Mouse (Mus musculus): ENCODE data around the gene 0610010K14Rik.

0610010K14Rik gene

GRCm38 (mm10) chr11:70237457-70238167 lies at the start of gene 0610010K14Rik:
Gene 0610010K14Rik (minus strand): TSS chr11:70237914.
- DNase-seq (ENCODE audit: inconsistent age in 2 of 2, low spot score in 1 of 2), result peak; percentile 99

GRCm38 (mm10) chr11:70285686-70286085 lies 48.0 kb upstream of the 0610010K14Rik start:
- DNase-seq (ENCODE audit: inconsistent age in 2 of 2, low spot score in 1 of 2), result no peak

- no peak for DNase-seq (ENCODE audit: inconsistent age in 2 of 2, low spot score in 1 of 2)
Measured at GRCm38 (mm10) chr11:70284757-70285156, 47.0 kb upstream of the 0610010K14Rik start.

GRCm38 (mm10) chr11:70283666-70284065 lies 46.0 kb upstream of the 0610010K14Rik start:
- DNase-seq (ENCODE audit: inconsistent age in 2 of 2, low spot score in 1 of 2), result no peak

- DNase-seq (ENCODE audit: inconsistent age in 2 of 2, low spot score in 1 of 2), result peak in 1 of 2 experiments; percentile 29
Measured at GRCm38 (mm10) chr11:70280441-70280840, 42.7 kb upstream of the 0610010K14Rik start.

GRCm38 (mm10) chr11:70278961-70279360 lies 41.2 kb upstream of the 0610010K14Rik start:
- no peak for DNase-seq (ENCODE audit: inconsistent age in 2 of 2, low spot score in 1 of 2)

- no peak for DNase-seq (ENCODE audit: inconsistent age in 2 of 2, low spot score in 1 of 2)
Measured at GRCm38 (mm10) chr11:70271641-70272040, 33.9 kb upstream of the 0610010K14Rik start.

- no peak for DNase-seq (ENCODE audit: inconsistent age in 2 of 2, low spot score in 1 of 2)
Measured at GRCm38 (mm10) chr11:70266405-70266804, 28.7 kb upstream of the 0610010K14Rik start.

- no peak for DNase-seq (ENCODE audit: inconsistent age in 2 of 2, low spot score in 1 of 2)
Measured at GRCm38 (mm10) chr11:70265819-70266218, 28.1 kb upstream of the 0610010K14Rik start.

- no peak for DNase-seq (ENCODE audit: inconsistent age in 2 of 2, low spot score in 1 of 2)
Measured at GRCm38 (mm10) chr11:70265252-70265651, 27.5 kb upstream of the 0610010K14Rik start.

- DNase-seq (ENCODE audit: inconsistent age in 2 of 2, low spot score in 1 of 2), result no peak
Measured at GRCm38 (mm10) chr11:70259035-70259434, 21.3 kb upstream of the 0610010K14Rik start.

GRCm38 (mm10) chr11:70254931-70255531 lies 17.3 kb upstream of the 0610010K14Rik start, which contains the start of gene Alox12:
Gene Alox12 (minus strand): TSS chr11:70255353.
- DNase-seq (ENCODE audit: inconsistent age in 2 of 2, low spot score in 1 of 2), result peak; percentile 66 to 89

GRCm38 (mm10) chr11:70254337-70254736 lies 16.6 kb upstream of the 0610010K14Rik start:
- DNase-seq (ENCODE audit: inconsistent age in 2 of 2, low spot score in 1 of 2), result no peak

GRCm38 (mm10) chr11:70251853-70252252 lies 14.1 kb upstream of the 0610010K14Rik start:
- peak in 1 of 2 experiments; percentile 48 for DNase-seq (ENCODE audit: inconsistent age in 2 of 2, low spot score in 1 of 2)

GRCm38 (mm10) chr11:70250150-70250549 lies 12.4 kb upstream of the 0610010K14Rik start:
- no peak for DNase-seq (ENCODE audit: inconsistent age in 2 of 2, low spot score in 1 of 2)

- DNase-seq (ENCODE audit: inconsistent age in 2 of 2, low spot score in 1 of 2), result peak; percentile 63 to 92
Measured at GRCm38 (mm10) chr11:70247136-70247845, 9.6 kb upstream of the 0610010K14Rik start.

GRCm38 (mm10) chr11:70242591-70242990 lies 4.9 kb upstream of the 0610010K14Rik start:
- DNase-seq (ENCODE audit: inconsistent age in 2 of 2, low spot score in 1 of 2), result peak in 1 of 2 experiments; percentile 9

- DNase-seq (ENCODE audit: inconsistent age in 2 of 2, low spot score in 1 of 2), result peak; percentile 85 to 98
Measured at GRCm38 (mm10) chr11:70239541-70240279, 2.0 kb upstream of the 0610010K14Rik start, which contains the start of the genes Gm21988 and Rnasek. Gene Gm21988 (minus strand): TSS chr11:70239830. Gene Rnasek (minus strand): TSS chr11:70239842.

GRCm38 (mm10) chr11:70238591-70239440 lies 1.1 kb upstream of the 0610010K14Rik start:
- peak; percentile 32 to 80 for DNase-seq (ENCODE audit: inconsistent age in 2 of 2, low spot score in 1 of 2)

GRCm38 (mm10) chr11:70236717-70237116 lies 997 bp downstream of the 0610010K14Rik start:
- peak; percentile 29 to 62 for DNase-seq (ENCODE audit: inconsistent age in 2 of 2, low spot score in 1 of 2)

Measured in adrenal gland, adult (tissue).